Mouse (Mus musculus): ENCODE results near the gene Nt5c2.

DNA sequence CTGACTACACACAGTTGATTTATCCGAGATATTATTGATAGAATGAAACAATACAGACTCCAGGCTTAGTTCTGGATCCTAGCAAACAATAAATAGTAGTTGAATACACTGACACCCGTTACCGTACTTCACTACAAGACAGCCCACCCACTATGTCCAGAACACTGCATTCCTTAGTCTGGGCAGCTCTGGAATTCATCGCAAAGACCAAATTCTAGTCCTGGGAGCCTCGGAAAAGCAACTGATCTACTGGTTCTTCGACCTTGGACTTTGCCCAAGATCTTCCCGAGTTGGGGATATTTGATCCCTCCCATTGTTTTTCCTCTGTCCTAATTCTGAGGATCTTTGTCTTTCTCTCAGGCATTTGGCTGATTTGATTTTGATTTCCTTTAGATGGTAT is 52.1 kb downstream of the Nt5c2 start:
- TF ChIP-seq GATA1 (IDR thresholded peaks at IDR 0.05; ENCODE audit: borderline replicate concordance, low read length): no peak
- no peak for TF ChIP-seq FLI1 (IDR thresholded peaks at IDR 0.05; ENCODE audit: low read length)
